Mouse (Mus musculus): Measurements from ENCODE around the gene Slc12a8. TPM values are rescaled to one million over a fixed set of nuclear protein-coding genes. Genes with fewer than 3 reads are reported as not detected.
"Not testable (repeated sequence)": the region's sequence is repeated elsewhere in the genome, so short reads cannot be mapped to it uniquely, and the experiment has no call there.

Slc12a8 gene
- polyA plus RNA-seq (2015; fragmentation: Nextera tagmentation; extraction: Ambion mirVana) = 0.83 and 0.92 TPM in 2 replicates

GRCm38 (mm10) chr16:33516807-33517565, at the start of gene Slc12a8:
Gene Slc12a8, plus strand, starts transcription at chr16:33517328.
- ATAC-seq (replicated peaks) = peak; percentile 60; the same call in 1 of the 2 replicates
- Histone ChIP-seq H3K4me3 (peak within 1 kb of the TSS; percentile 41), H3K27me3 (no peaks in the 10 kb centered on the region), H3K4me2 (replicated peaks) (peak within 1 kb of the TSS; percentile 89), H3K9ac (replicated peaks) (peak within 1 kb of the TSS; percentile 60), H3K27ac (replicated peaks) (peak within 1 kb of the TSS; percentile 29; the same call in 1 of the 2 replicates), H3K36me3 (no peaks in the 10 kb centered on the region), H3K4me1 (peaks cover 20% of the 10 kb centered on the region), H3K9me3 (no peaks in the 10 kb centered on the region)
- whole genome bisulfite sequencing = under 1% methylated on average over 27 of the region's 27 CpGs

GRCm38 (mm10) chr16:33467451-33467850, 49.7 kb upstream of the Slc12a8 start:
- no peak overlapping the region for H3K9ac ChIP-seq (replicated peaks)
- H3K4me3 ChIP-seq = no peak overlapping the region
- H3K27me3 ChIP-seq = no peaks in the 10 kb centered on the region
- no peak for ATAC-seq (replicated peaks)
- H3K4me1 ChIP-seq = peaks cover 23% of the 10 kb centered on the region
- no peaks in the 10 kb centered on the region for H3K36me3 ChIP-seq
- no peak overlapping the region for H3K4me2 ChIP-seq (replicated peaks)
- H3K27ac ChIP-seq (replicated peaks) = no peak overlapping the region
- no peaks in the 10 kb centered on the region for H3K9me3 ChIP-seq
- WGBS = 71% methylated on average over 6 of the region's 6 CpGs

- Histone ChIP-seq H3K27ac (replicated peaks) (no peak overlapping the region), H3K27me3 (no peaks in the 10 kb centered on the region), H3K4me1 (peaks cover 9% of the 10 kb centered on the region), H3K9ac (replicated peaks) (no peak overlapping the region), H3K36me3 (no peaks in the 10 kb centered on the region), H3K4me2 (replicated peaks) (no peak overlapping the region), H3K4me3 (no peak overlapping the region), H3K9me3 (no peaks in the 10 kb centered on the region)
- ATAC-seq (replicated peaks) = no peak
Observed at GRCm38 (mm10) chr16:33469973-33470372, 47.2 kb upstream of the Slc12a8 start.

- Histone ChIP-seq H3K9me3 (no peaks in the 10 kb centered on the region), H3K4me3 (no peak overlapping the region), H3K4me2 (replicated peaks) (no peak overlapping the region), H3K27me3 (no peaks in the 10 kb centered on the region), H3K36me3 (peaks cover 16% of the 10 kb centered on the region), H3K27ac (replicated peaks) (no peak overlapping the region), H3K9ac (replicated peaks) (no peak overlapping the region), H3K4me1 (no peaks in the 10 kb centered on the region)
- 96% methylated on average over 6 of the region's 6 CpGs for WGBS
- ATAC-seq (replicated peaks) = no peak
Observed at GRCm38 (mm10) chr16:33474381-33474780, 42.7 kb upstream of the Slc12a8 start.

- Histone ChIP-seq H3K27me3 (no peaks in the 10 kb centered on the region), H3K9ac (replicated peaks) (no peak overlapping the region), H3K36me3 (peaks cover 22% of the 10 kb centered on the region), H3K4me3 (no peak overlapping the region), H3K9me3 (no peaks in the 10 kb centered on the region), H3K4me2 (replicated peaks) (no peak overlapping the region), H3K27ac (replicated peaks) (no peak overlapping the region), H3K4me1 (no peaks in the 10 kb centered on the region)
- ATAC-seq (replicated peaks) = no peak
Observed at GRCm38 (mm10) chr16:33479926-33480325, 37.2 kb upstream of the Slc12a8 start.

GRCm38 (mm10) chr16:33481148-33481547, 36.0 kb upstream of the Slc12a8 start:
- Histone ChIP-seq H3K4me1 (no peaks in the 10 kb centered on the region), H3K27me3 (no peaks in the 10 kb centered on the region), H3K4me2 (replicated peaks) (no peak overlapping the region), H3K36me3 (peaks cover 14% of the 10 kb centered on the region), H3K9ac (replicated peaks) (no peak overlapping the region), H3K9me3 (no peaks in the 10 kb centered on the region), H3K4me3 (no peak overlapping the region), H3K27ac (replicated peaks) (no peak overlapping the region)
- WGBS = 89% methylated on average over 2 of the region's 2 CpGs
- no peak for ATAC-seq (replicated peaks)

GRCm38 (mm10) chr16:33482309-33482708, 34.8 kb upstream of the Slc12a8 start:
- Histone ChIP-seq H3K9me3 (no peaks in the 10 kb centered on the region), H3K9ac (replicated peaks) (no peak overlapping the region)
- no peak for ATAC-seq (replicated peaks)

GRCm38 (mm10) chr16:33487709-33488108, 29.4 kb upstream of the Slc12a8 start:
- peaks cover 6% of the 10 kb centered on the region; the same call in 1 of the 2 replicates for H3K36me3 ChIP-seq
- ATAC-seq (replicated peaks) = no peak
- no peak overlapping the region for H3K27ac ChIP-seq (replicated peaks)
- H3K4me2 ChIP-seq (replicated peaks) = no peak overlapping the region
- no peak overlapping the region for H3K4me3 ChIP-seq
- WGBS = 50% methylated on average over 4 of the region's 4 CpGs
- H3K4me1 ChIP-seq = peaks cover 11% of the 10 kb centered on the region
- no peak overlapping the region for H3K9ac ChIP-seq (replicated peaks)
- no peaks in the 10 kb centered on the region for H3K27me3 ChIP-seq
- H3K9me3 ChIP-seq = no peaks in the 10 kb centered on the region

More at GRCm38 (mm10) chr16:33482309-33482708, 34.8 kb upstream of the Slc12a8 start:
- peaks cover 11% of the 10 kb centered on the region; the same call in 1 of the 2 replicates for H3K36me3 ChIP-seq
- no peak overlapping the region for H3K4me3 ChIP-seq
- WGBS = 94% methylated on average over 3 of the region's 3 CpGs
- peaks cover 5% of the 10 kb centered on the region; the same call in 1 of the 2 replicates for H3K4me1 ChIP-seq
- no peaks in the 10 kb centered on the region for H3K27me3 ChIP-seq
- no peak overlapping the region for H3K4me2 ChIP-seq (replicated peaks)
- no peak overlapping the region for H3K27ac ChIP-seq (replicated peaks)

- H3K27me3 ChIP-seq = no peaks in the 10 kb centered on the region
- no peak overlapping the region for H3K4me2 ChIP-seq (replicated peaks)
- no peak overlapping the region for H3K27ac ChIP-seq (replicated peaks)
- no peak overlapping the region for H3K4me3 ChIP-seq
- no peaks in the 10 kb centered on the region for H3K4me1 ChIP-seq
- ATAC-seq (replicated peaks) = no peak
- H3K36me3 ChIP-seq = peaks cover 27% of the 10 kb centered on the region
- H3K9ac ChIP-seq (replicated peaks) = no peak overlapping the region
- H3K9me3 ChIP-seq = no peaks in the 10 kb centered on the region
- WGBS = 97% methylated on average over 4 of the region's 4 CpGs
Observed at GRCm38 (mm10) chr16:33494374-33494773, 22.8 kb upstream of the Slc12a8 start.

- no peak overlapping the region for H3K9ac ChIP-seq (replicated peaks)
- no peaks in the 10 kb centered on the region for H3K9me3 ChIP-seq
- no peaks in the 10 kb centered on the region for H3K4me1 ChIP-seq
- H3K4me3 ChIP-seq = no peak overlapping the region
- ATAC-seq (replicated peaks) = no peak
- H3K4me2 ChIP-seq (replicated peaks) = no peak overlapping the region
- H3K27me3 ChIP-seq = no peaks in the 10 kb centered on the region
- no peaks in the 10 kb centered on the region for H3K36me3 ChIP-seq
- no peak overlapping the region for H3K27ac ChIP-seq (replicated peaks)
- 92% methylated on average over 4 of the region's 4 CpGs for WGBS
Observed at GRCm38 (mm10) chr16:33508082-33508481, 9.0 kb upstream of the Slc12a8 start.

GRCm38 (mm10) chr16:33509231-33509630, 7.9 kb upstream of the Slc12a8 start:
- H3K9me3 ChIP-seq; H3K4me2 ChIP-seq (replicated peaks); H3K27ac ChIP-seq (replicated peaks); H3K4me1 ChIP-seq; H3K36me3 ChIP-seq; H3K27me3 ChIP-seq; H3K9ac ChIP-seq (replicated peaks); ATAC-seq (replicated peaks); H3K4me3 ChIP-seq: not testable (repeated sequence)
- 91% methylated on average over 2 of the region's 2 CpGs for whole genome bisulfite sequencing

- not testable (repeated sequence) for ATAC-seq (replicated peaks); H3K36me3 ChIP-seq
- whole genome bisulfite sequencing = 92% methylated on average over 4 of the region's 4 CpGs
Observed at GRCm38 (mm10) chr16:33510856-33511255, 6.3 kb upstream of the Slc12a8 start.

GRCm38 (mm10) chr16:33512555-33512954, 4.6 kb upstream of the Slc12a8 start:
- 90% methylated on average over 6 of the region's 6 CpGs for WGBS

More at GRCm38 (mm10) chr16:33510856-33511255, 6.3 kb upstream of the Slc12a8 start:
- not testable (repeated sequence) for H3K4me3 ChIP-seq; H3K9me3 ChIP-seq; H3K4me2 ChIP-seq (replicated peaks); H3K4me1 ChIP-seq; H3K27ac ChIP-seq (replicated peaks); H3K27me3 ChIP-seq; H3K9ac ChIP-seq (replicated peaks)

More at GRCm38 (mm10) chr16:33512555-33512954, 4.6 kb upstream of the Slc12a8 start:
- Histone ChIP-seq H3K4me2 (replicated peaks) (no peak overlapping the region), H3K9me3 (no peaks in the 10 kb centered on the region), H3K27ac (replicated peaks) (no peak overlapping the region), H3K9ac (replicated peaks) (no peak overlapping the region), H3K27me3 (no peaks in the 10 kb centered on the region), H3K36me3 (no peaks in the 10 kb centered on the region), H3K4me1 (peaks cover 14% of the 10 kb centered on the region), H3K4me3 (no peak overlapping the region)
- no peak for ATAC-seq (replicated peaks)
